Mouse (Mus musculus) right cerebral cortex, adult 18-20 months (tissue): ENCODE results near the gene Emx2.
A peak's percentile ranks its signal among the peaks of the same experiment; 100 is the strongest.

ENCODE experiments used
- DNase-seq: peaks from one replicate; pipeline ENCODE4 v3.0.0; 2022; ENCODE audit warnings: mixed read lengths

Gene Emx2

DNA sequence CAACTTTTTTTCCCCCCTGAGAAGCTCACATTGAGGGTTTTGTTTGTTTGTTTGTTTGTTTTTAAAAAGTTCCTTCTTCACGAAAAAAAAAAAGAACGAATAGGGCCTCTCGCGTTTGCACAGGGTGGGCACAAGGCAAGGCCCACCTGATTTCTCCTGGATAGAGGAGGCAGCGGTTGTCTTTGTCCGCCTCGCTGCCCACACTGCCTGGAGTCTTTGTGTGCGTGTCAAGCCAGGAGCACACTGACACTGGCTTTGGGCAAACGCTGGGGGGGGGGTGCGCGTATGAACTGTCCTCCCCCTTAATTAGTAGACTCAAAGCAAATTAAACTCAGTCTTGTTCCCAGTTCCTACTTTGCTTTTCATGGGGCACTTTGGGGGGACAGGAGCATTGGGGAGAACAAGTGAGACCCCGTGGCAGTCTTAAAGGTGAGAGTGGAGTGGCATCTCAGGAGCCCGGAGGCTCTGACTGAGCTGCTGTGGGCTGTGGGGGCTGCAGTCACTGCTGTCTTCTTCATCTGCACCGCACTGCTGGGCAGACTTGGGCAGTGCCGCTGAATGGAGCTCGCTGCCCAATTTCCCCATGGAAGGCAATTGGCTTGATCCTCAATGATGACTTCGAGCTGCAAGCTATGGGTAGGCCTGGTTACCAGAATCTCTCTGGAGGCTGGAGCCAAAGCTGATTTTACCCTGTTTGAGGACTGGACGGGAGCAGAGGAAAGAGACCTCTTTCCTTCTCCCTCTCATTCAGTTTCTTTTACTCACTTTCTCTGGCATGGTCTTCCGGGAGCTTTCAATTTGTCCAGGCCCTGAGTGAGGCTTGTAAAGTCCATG lies 4.5 kb downstream of the Emx2 start:
- no peak for DNase-seq

DNA sequence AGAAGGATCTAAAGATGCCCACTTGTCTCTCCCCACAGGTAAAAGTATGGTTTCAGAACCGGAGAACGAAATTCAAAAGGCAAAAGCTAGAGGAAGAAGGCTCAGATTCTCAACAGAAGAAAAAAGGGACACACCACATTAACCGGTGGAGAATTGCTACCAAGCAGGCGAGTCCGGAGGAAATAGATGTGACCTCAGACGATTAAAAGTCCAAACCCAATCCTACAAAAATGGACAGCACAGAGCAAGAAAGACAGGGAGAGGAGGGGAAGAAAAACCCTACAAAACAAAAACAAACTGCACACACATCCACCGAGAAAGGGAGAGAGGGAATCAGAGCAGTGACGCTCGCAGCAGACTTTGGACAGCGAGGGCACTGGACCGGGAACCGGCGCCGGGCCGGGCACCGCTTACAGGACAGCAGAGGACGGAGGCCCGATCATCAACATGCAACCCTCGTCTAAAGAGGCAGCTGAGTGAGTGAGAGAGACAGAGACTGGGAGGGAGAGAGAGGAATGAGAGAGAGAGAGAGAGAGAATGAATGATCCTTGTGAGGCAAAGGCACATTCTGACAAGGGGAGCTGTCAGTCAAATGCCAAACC lies 5.8 kb downstream of the Emx2 start:
- DNase-seq = no peak

DNA sequence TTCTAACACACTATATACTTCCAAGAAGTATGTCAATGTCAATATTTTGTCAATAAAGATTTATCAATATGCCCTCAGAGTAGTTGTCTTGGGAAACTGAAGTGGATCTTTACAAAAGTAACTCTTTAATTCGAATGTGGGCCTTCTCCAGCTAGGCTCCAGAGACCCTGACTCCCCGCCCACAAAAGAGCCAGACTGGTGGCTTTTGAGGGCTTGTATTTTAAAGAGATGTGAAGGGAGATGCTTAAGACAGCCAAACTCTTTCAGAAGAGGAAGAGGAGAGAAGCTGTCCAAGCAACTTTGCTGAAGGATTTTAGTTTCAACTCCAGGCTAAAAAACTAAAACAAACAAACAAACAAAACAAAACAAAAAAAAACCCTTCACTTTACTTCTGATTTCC lies 7.1 kb downstream of the Emx2 start:
- DNase-seq = no peak

DNA sequence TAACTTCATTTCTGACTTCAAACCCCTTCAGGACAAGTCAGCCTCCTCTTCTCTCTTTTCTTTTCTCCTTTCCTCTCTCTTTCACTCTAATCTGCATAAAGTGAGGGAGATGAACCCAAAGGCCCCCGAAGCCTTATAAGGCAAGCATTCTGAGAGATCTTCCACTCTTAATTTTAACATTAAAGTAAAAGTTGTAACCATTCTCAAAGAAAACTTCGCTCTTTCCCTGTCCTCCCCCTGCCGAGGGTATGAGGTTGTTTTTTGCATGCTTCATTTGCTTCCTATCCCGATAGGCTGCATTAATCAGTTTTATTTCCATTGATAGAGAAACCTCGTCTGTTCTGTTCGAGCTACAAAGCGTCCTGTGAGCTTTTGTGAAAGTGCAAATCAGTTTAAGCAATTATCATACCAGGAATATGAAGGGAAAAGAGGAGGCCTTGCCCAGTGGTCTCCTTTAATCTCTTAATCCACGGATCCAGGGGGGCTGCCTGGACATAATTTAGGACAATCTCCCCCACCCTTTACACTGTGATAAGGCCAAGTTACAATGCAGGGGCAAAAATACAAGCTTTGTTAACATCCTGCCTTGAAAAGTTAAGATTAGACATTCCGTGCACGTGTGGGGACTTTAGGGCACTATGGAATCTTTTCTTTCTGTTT lies 7.7 kb downstream of the Emx2 start:
- no peak for DNase-seq

DNA sequence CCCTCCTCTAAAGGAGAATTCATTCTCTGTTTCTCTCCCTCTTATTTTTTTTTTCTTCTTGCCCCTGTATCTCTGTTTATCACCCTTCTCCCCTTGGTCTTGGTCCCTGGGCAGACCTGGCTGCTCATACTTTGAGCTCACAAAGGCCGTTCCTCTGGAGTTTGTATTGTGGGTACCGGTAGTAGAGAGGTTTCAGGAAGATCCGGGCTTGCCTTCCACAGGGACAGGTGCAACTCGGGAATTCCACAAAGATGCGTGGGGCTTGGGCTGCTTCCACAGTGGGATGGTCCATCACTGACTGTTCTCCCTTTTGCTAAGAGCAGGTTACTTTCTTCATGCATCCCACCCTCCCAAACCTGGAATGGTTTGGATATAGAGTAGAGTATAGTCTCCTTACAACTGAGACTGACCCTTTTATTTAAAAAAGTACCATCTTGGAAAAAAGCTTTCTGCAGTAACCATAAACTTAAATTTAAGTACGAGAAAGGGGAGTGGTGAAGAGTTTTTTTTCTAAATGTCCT lies 8.3 kb downstream of the Emx2 start:
- DNase-seq = no peak

DNA sequence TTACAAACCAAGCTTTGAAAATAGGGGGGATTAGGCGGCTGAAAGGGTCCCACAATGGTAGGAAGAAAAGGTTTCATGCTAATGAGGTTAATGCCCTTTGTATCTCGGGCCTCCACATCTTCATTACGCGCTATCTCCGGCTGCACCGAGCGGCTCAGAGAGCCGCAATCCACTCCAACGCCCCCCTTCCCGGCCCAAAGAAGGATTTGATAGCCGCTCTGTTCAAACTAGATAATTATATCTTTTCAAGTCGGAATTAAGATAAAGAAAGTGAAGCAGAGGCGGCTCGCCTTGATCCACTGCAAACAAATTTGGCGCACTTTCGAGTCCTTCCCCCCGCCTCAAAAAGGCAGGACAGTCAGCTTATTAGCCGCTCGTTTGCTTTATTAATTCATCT lies 8.8 kb downstream of the Emx2 start:
- no peak for DNase-seq

DNA sequence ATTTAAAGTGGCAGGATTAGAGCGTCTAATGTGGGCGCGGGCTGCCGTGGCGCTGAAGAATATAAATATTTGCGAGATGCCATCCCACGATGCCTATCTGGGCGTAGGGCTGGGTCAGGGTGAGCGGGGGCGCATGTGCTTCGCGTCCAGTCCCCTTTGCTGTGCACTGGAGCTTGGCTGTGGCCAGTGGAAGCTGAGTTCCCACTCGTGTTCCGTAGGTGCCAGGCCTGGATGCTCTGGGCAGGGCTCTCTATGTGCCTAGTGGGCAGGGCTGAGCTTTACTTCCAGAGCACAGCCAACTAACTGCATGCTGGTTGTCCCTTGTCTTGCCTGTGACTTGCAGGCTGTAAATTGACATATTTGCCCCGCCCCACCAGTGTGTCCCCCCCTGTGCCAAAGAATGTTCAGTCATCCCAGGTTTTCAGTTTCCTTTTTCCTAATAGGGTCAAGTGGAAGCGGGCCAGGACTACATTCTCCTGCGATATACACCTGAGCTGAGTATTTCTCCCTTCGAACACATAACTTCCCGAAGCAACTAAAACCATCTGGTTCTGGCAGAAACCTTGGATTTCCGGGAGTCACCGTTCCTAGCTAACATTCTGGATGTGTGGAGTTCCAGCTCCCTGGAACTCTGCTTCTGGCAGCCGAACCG lies 9.4 kb downstream of the Emx2 start:
- no peak for DNase-seq

DNA sequence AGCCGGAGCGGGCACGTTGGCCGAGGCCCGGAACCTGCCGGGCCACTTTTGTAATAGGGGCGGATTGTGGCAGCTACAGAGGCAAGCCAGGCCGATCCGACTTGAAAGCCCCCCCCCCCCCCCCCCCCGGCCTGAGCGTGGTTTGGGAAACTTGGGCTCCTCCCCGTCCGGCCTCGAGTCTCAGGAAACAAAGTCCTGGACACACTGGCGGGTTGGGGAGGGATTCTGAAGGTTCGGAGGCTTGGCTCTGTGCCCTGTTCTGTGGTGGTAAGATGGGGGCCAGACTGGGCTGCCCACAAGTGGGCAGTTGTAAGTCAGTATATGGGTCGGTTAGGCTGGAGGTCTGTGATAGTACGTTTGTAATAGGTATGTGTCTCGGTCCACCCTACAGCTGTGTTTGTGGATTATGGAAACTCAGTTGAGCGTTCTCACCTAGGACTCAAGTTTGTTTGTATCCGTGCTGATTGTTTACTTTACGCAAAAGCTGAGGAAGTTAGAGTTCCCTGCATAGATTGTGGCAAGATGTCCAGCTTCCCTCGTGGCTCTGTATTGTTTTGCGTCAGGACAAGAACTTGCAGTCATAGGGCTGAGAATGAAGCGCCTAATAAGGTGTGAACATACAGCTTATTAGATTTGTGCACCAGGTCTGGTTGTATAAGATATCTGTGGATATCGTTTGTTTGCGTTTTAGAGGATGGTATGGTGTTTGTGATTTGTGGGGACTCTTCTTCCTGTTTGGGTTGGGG lies 10.1 kb downstream of the Emx2 start:
- DNase-seq = no peak

DNA sequence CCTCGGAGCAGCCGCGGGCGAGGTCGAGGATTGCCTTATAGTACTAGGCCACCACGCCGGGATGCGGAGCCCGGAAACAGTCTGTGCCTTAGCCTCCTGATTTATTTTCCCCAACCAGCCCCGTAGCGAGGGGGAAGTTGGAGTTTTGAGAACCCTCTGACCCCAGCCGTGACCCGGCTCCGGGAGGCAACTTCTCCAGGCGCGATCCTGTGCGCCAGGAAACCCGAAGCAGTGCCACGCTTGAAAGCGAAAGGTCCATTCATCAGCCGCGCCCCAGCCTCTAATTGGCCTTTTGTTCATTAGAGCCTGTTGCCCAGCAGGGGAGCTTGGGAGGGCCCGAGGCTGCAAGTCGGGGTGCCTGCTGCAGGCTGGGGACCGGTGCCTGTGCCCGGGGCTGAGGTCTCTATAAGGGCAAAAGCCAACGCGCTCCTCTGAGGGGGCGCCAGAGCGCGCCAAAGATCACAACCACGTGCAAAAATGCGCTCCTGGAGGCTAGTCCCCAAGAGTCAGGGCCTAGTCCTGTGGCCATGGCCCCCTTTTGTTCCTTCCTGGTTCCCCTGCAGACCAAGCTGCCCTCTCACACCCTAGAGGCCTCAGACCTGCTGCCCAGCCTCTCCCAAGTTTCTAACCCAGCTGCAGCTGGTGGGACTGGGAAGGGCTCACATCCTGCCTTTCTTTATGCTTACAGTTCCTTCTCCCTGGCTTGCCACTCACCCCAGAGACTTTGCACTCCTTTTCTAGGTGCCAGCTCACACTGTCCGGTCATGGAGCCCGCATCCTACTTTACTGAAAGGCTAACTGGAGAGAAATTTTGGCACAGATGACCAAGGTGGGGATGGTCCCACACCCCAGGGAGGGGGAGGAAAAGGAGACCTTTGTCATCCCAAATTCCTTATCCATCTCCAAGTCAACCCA lies 11.1 kb downstream of the Emx2 start:
- no peak for DNase-seq

DNA sequence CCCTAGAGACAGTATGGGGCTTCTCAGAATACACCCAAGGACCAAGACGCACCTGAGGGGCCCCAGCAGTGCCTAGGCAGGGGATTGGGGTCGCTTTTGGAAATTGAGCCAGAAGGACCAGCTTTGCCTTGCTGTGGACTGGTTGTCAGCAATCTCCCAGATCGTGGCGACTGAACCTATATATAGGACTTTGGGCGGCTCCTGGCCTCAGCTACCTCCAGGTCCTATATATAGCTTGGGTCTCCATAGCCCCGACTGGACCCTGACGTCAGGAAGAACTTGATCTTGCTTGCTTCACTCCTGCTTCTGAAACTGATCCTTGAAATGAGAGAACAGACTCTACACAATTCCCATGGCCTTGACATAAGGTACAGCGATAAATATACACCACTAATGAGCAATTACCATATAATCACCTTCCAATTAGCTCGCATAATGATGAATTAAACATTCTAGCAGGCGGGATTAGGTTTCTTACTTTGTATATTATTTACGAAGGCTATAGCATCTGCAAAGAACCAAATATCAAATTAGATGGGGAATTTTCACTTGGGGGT lies 12.0 kb downstream of the Emx2 start:
- no peak for DNase-seq

DNA sequence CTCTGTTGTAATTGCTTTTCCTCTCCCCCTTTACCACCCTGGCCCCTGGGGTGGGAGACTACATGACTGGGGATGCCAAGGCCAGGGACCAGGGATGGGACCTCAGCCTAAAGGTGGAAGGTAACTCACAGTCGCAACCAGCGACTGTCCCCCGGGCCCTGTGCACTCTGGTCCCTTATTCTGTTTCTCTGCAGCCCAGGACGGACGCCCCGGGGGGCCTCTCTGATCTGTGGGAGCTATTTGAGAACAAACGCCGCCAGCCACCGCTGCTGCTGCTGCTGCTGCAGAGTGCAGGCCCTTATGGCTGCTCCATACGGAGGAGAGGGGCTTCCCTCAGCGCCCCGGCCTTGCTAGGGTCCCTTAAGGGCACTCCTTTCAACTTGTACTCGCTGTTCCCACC lies 12.7 kb downstream of the Emx2 start:
- DNase-seq = no peak

DNA sequence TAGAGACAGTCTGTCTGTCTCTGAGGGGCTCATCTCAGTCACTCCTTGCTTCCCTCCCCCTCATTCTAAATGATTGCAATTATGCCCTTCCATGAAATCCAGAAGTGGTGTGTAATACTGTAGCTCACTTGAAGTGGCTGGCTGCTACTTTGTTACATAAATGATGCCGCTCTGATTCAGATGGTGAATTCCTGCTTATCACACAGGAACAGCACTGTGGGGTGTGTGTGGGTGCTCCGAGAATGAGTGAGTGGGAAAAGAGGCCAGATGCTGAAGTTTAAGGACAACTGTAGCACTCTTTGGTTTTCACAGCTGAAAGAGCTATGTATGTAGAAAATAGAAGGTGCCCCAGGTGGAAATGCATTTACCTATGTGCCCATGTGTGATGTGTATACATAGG lies 14.7 kb downstream of the Emx2 start:
- DNase-seq = peak; percentile 53

DNA sequence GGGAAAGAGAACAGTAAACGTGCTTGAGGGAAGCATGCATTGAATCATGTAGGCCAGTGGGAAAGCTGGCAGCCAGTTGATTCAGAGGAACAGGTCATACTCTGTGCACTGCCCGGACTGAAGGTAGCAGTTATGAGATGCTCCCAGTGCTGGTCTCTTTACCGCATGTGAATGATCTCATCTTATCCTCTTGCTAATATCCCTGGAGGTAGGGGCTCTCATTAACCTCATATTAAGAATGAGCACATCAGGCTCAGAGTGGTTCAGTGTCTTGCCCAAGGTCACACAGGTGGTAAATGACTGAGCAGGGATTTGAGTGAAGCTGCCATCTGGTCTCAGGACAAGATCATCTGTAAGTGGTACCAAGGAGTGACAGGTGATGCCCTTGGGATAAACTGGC lies 21.7 kb downstream of the Emx2 start:
- no peak for DNase-seq

DNA sequence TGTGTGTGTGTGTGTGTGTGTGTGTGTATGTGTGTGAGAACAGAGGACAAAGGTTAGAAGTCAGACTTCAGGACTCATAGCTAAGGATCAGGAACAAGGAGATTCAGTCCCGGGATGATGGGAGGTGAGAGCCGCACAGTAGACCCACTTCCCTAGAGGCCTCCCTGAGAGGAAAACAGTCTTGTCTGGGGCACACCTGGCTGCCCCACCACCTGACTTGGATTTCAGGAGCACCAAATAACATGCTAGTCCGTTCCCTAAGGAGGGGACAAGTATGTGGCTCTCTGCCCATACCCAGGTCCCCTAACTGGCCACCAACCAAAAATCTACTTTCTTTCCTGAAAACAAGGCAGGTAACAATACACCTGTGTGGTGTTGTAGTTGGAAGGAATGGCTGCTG lies 22.4 kb downstream of the Emx2 start:
- DNase-seq = no peak

DNA sequence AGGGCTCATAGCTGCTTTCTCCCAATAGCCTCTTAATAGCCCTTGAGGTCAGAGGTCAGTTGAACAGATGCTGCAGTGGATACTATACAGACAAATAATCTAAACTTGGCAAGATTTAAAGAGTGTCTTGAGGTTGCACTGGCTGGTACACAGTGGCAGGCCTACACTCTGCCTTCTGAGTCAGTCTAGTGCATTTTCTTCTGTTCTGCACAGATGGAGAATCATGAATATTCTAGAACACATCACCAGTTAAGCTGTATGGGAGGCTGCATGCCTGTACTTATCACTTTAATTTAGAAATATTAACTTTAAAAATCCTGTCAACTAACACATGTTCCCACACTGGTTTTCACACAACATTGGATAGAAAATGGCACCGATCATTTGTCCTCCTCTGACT lies 34.1 kb downstream of the Emx2 start:
- DNase-seq = no peak

DNA sequence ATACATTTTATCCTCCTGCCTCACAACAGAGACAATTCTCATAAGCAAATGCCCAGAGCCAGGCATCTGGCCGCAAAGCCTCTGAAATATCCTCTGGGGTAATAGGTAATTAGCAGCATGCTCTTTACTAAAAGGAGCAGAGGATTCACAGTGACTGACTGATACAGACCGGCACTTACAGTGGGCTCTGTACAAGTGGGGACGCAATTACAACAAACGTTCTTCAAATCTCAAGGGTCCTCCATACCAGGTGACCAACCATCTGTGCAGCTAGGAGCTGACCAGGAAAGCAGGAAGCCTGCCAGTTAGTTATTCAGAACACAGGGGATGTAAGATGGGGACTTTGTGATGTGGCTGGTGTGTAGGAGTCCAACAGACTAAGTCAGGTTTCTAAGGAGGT lies 38.7 kb downstream of the Emx2 start:
- no peak for DNase-seq

DNA sequence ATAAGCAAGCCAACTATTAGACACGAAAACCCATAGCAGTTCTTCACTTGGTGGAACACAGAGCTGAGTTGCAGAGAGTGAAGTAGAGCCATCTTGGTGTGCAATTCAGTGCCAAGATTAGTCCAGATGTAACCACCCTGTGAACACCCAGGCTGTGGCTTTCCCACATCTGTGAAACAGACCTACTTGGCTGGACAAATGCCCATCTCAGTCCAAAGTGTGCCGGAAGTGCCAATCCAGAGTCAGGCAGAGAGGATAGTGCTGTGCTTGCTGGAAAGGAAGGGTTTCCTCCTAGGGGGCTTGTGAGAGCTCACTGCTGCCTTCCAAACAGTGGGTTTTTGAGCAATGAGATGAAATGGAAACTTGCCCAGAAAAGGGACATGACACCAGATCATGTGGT lies 50.7 kb downstream of the Emx2 start:
- no peak for DNase-seq

DNA sequence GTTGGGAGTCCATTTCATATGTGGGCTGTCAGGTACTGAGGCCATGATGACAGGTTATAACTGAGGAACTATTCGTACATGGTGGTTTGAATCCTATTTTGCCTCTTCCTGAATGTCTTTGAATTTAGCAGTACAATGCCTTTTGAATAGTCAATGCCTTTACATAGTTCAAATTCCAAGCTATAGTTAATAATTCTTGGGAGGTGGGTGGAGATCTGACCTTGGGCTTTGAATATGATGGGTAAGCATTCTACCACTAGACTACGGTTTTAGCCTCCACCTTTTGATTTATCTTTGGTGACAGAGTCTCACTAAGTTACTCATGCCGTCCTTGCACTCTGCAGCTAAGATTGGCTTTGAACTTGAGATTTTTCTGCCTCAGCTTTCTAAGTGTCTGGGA lies 55.0 kb downstream of the Emx2 start:
- no peak for DNase-seq
